Mouse (Mus musculus) kidney, adult 9 months (tissue): ENCODE results near the gene Cxcl9.
A peak's percentile ranks its signal among the peaks of the same experiment; 100 is the strongest.
"Not testable (repeated sequence)": the region's sequence is repeated elsewhere in the genome, so short reads cannot be mapped to it uniquely, and the experiment has no call there.

Experiments
- DNase-seq: peaks from one replicate; pipeline ENCODE4 v3.0.0; 2022

Cxcl9 gene

DNA sequence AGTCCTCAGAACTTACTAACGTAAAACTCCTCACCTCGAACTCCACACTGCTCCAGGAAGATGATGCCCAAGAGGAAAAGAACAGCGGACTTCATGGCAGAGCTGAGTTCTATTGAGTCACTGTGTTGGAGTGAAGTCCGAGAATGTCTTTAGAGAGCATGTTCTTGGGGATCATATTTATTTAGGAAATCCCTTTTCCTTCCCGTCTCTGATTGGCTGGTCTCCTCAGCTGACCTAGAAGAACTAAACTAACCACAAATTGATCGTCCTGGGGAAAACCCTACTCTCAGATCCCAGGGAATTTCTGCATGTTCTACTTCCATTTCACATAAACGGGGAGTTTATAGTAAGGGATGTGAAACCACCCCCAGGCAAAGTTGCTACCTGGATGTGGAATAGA, at the start of gene Cxcl9:
TSS of gene Cxcl9 (minus strand) at position 151 of the 400 bp plus-strand sequence.
- no peak for DNase-seq

DNA sequence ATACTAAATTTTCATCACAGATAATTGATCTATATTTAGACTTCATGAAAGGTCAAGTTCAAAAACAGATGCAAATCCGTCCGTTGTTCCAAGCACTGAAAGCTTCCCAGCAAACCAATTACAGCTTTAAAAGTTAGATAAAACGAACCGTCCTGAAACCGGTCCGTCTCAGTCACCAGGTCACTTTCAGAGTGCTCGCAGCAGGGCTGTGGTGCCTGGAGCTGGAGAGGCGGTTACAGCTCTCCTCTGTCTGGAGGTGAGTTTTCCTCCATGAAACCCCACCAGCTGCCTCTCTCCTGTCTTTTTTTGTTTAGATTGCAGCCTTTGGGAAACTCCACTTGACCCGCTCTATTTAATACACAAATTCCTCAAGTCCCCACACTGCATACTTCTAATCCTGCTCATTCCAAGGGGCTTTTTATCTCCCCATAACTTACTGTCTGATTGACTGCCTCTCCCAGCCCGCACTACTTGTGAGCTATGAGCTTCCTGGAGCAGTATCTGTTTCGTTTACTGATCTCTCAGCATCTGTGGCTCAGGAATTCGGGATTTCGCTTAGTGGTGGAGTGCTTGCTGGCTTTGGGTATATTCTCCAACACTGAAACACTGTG, 49.0 kb upstream of the Cxcl9 start:
- DNase-seq: no peak

DNA sequence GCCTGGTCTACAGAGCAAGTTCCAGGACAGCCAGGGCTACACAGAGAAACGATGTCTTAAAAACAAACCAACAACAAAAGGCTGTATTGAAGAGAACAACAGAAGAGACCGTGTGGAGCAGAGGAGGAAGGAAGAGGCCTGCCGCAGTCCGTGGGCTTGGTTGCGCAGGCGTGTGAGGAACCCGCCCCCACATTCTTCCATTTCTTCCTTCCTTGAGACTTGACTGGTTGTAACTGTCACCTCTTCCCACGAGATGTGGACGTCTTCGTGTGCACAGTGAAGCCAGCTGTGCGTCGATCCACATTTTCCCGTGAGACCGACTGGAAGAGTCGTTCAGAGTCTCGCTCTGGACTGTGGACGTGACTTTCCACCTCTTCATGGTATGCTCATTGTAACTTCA, 47.5 kb upstream of the Cxcl9 start:
- no peak for DNase-seq

DNA sequence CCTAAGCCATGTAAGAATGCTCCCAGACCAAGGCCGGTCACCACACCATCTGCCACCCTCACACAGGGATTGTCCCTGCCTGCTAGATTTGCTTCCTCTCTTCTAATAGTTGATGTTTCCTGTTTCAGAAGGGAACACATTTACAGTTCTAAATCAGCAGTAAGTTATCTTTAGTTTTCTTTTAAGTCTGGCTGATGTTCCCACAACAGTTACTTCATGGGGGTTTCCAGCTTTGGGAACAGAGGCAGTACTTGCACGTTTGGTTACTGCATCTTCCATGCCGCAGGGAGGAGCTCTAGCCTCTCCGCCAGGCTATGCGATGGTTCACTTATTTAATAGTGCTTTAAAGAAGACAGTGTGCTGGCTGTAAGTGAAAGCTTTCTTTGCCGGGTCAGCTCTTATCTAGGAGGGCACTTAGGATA, 46.9 kb upstream of the Cxcl9 start:
- DNase-seq: peak; percentile 76

DNA sequence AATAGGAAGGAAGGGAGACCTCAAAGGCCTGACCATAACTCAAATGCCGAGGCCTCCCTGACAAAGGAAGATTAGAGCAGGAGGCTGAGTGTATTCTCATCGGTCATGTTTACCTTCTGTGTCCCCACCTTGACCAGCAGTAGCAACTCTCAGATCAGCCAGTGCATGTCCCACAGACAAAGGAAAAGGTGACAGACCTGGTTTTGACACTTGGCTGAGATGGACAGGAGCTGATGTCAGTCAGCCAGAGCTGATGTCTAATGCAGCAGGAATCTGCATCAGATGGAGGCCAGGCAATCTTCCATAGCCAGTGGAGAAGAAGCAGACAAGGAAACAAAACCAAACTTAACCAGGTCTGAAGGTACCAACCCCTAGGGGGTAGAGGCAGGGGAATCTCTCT, 44.7 kb upstream of the Cxcl9 start:
- DNase-seq: no peak

DNA sequence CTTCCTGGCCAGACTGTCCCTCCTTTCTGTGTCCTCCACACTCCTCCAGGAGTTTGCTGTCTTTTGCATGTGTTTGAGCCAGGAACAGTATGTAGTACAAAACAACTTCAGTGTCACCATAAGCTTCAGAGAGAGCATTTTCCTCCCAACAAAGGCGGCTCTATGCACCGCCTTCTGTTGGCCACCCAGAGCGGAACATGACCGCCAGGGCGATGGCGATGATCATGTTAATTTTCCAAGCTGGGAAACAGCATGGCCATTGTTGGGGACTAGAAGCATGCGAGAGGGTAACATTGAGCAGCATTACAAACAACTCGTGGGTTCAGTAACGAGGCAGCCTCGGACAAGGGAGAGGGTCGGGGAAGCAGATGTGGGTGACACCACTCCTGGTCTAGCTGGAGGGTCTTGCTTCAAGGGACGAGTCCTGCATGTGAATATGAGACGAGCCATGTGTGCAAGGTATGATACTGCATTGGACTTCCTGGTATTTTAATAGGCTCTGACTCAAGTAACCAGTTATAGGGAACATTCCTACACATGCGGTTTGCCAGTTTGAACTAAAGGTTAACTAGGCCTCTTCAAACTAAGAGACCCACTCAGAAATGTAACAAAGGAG, 43.6 kb upstream of the Cxcl9 start:
- DNase-seq: no peak

DNA sequence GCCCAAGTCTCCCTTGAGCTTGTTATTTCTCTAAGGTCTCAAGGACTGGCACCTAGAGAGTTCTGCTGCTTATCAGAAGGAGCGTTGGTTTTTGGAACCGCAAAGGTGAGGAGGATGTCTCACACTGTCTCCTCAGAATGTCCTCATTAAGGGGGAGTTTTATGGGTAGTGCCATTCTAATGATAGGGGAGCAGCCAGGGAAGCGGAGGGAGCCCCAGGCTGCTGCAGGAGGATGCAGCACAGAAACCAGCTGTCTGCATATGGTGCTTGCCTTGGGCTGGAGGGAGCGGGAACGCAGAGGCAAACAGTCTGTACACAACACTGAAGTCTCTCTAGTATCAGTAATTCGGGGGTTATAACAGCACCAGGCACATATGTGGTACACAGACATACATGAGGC, 43.0 kb upstream of the Cxcl9 start:
- DNase-seq: no peak

DNA sequence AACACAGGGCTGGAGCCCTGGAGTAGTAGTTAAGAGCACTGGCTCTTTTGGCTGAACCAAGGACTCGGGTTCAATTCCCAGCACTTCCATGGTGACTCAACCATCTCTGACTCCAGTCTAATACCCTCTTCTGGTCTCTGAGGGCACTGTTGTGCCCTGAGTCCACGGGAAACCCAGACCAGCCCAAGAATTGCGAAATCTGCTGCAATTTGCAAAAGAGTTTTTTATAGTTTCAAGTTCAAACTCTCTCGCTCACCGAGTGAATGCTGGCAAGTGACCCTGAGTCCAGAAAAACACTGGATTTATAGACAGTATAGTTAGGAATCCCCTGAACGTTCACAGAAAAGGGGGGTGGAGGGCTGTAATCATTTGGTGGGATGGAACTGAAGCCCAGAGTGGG, 42.5 kb upstream of the Cxcl9 start:
- DNase-seq: no peak

DNA sequence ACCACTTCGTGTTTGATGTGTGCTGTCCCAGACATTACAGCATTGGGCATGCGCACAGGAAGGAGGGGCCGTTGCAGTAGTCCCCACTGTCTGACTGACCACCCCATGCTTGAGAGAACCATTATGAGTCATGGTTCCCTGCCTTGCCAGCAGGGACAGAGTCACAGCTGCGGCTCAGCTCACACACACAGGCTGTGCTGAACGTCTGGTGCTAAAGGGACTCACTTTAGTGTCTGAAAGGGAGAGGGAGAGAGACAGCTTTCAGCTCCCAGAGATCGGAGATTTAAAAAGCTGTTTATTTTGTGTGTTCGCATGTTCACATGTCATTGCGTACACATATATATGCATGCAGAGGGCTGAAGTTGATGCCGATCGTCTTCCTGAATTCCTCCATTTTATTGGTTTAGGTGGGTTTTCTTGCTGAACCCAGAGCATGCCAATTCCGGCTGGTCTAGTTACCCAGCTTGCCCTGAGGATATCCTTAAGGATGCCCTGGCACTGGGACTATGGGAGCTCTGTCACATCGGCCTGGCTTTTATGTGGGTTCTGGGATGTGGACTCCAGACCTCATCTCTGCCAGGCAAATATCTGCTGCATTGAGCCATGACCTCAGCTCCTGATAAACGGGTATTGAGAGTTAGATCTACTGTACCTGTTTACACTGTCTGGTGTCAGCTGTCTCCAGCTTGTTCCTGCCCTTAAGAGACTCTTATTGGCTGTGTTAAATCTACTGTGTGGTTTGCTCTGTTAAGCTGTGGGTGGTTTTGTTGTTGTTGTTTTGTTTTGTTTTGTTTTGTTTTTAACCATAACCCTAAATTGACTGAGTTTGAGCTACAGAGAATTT, 41.5 kb upstream of the Cxcl9 start:
- DNase-seq: no peak

DNA sequence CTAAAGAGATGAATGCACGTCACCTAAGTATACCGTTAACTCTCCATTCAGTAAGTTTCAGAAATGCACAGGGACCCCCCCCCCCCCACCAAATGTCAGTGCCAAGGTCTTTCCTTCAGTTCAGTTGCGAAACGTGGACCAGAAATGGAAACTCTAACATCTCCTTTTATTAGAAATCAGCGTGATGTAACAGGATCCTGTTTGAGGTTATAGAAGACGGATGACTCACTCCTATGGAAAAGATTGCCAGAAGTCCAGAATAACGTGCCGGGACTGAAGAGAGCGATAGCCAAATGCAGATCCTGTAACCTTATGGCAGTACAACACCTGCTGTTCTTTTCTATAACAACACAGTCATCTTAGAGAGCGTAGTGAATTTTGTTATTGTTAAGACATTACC, 40.5 kb upstream of the Cxcl9 start:
- DNase-seq: no peak

DNA sequence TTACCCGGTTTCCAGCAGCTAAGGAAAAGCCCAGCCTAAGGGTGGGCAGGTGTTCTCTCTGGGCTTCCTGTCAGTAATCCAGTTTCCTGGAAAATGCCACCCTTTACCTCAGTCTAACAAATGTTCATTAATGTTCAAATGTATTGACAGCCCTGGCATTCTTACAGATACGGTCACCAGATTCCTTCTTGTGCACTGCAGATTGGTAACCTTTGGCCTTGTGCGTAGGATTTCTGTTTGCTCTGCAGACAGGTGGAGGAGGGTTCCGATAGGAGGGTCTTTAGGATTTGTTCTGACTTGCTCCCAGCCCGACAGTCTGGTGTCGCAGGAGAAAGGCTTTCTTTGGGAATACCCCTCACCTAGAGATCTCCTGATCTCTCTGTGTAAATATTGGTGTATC, 38.7 kb upstream of the Cxcl9 start:
- no peak for DNase-seq

DNA sequence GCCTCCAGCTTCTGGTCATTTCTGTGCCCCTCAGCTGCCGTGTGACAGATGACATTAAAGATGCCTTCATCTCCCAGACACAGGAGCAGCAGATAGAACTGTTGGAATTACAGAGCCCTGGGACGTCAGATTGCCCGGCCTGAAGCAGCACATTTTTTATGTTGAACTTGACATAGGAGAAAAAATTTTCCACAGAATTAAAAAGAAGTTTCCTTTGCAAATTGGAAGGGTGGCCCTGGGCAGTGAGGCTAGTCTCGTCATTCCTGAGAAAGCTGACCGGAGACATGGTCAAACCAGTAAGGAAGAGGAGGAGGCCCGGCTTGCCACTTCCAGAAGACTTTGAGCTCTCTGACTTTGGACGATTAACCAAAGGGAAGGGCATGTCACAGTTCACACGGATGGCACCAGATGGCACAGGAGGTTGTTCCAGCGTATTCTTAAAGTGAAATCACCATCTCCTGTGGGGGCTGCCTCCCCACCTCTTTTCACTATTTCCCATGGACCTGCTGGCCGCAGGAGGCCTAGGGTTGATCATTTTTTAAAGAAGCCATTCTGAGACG, 37.3 kb upstream of the Cxcl9 start:
- peak; percentile 69 for DNase-seq

DNA sequence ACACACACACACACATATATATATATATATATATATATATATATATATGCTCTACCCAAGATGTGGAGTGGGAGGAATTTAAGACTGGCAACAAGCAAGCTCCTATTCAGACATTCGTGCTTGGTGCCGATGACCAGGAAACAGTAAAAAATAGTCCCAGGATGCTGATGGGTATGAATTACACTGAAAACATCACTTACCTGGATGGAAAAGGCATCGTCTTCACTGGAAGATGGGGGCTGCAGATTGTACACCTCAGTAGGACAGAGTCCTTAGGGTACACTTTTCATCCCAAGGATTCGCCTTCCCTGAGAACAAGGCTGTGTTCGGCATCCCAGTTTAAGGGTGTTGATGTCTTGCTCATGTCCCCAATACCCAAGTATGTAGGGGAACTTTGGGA, 36.1 kb upstream of the Cxcl9 start:
- DNase-seq: no peak

DNA sequence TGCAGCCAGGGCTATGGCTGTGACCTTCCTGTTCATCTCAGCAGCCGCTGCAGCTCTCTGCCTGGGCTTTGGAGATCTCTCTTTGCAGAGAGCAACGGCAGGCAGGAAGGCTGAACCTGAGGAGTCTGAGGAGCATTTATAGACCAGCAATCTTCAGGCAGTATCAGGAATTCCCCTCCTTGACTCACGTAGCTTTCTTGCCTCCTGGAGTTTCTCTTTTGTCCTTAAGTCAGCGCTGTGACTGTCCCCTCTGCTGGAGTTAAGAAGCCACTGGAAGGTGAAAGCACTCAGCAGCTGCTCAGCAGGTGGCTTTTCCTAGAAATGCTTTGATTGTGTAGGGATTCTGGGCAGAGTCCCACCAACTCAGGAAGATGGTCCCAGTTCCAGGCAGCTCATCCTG, 35.3 kb upstream of the Cxcl9 start:
- no peak for DNase-seq

DNA sequence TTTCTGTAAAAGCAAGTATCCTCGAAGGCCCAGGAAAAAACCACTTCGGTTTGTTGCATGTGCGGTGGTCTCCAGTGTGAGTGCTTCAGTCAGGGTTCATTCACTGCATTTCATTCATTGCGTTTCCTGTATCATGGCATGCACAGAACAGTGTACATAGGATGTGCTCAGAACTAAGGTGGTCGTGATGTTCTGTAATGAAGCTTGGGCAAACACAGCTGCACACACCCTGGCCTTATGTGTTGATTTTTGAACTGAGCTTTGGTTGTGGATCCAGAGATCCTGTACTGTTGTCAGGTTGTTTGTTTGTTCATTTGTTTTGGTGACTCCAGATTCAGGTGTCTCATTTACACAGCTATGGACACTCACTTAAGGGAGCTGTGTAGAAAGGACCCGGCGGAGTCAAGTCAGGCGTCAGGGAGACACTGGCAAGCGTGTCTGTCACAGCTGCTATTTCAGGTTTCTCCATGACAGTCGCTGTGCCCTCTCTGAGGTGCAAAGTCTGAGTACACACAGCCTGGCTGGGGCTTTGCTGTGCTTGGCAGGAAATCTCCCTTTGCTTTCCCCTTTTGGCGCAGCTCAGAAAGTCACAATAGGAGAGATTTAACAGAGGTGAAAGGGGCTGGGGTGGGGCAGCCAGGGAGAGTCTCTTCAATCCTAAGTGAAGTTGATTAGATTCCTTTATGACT, 31.0 kb upstream of the Cxcl9 start:
- no peak for DNase-seq

DNA sequence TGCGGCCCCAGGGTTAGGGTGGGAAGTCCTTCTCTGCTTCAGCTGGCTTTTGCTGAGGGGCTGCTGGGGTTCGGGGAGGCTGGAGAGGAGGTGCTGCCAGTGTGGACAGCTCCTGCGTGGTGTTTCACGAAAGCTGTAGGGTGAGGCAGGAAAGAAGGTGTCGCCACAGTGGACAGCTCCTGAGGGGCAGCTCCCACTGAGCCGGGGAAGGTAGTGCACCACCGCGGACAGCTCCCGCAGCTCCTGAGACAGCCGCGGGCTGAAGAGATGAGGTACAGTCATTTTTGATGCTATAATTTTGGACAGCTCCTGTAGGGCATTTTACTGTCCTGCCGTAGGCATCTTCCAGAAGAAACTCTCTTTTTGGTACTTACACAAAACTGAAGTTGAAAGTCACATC, 30.2 kb upstream of the Cxcl9 start:
- DNase-seq: no peak

DNA sequence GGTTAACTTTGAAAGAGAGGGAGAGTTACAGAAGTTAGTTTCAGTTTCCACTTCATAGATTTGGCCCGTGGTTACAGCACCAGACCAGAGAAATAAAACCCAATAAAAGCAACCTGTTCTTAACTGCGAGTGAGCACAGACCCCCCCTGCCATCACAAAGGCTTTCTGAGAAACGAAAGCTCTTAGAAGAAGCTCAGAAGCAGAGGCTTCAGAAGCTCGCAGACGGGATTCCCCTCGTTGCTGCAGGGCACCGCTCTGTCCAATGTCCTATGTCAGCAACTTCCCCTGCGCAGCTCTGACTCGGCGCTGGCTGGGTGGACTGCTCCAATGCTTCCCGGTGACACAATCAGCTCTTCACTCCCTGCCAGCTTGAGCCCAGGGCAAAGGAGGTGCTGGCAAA, 25.6 kb upstream of the Cxcl9 start:
- DNase-seq: peak; percentile 61

DNA sequence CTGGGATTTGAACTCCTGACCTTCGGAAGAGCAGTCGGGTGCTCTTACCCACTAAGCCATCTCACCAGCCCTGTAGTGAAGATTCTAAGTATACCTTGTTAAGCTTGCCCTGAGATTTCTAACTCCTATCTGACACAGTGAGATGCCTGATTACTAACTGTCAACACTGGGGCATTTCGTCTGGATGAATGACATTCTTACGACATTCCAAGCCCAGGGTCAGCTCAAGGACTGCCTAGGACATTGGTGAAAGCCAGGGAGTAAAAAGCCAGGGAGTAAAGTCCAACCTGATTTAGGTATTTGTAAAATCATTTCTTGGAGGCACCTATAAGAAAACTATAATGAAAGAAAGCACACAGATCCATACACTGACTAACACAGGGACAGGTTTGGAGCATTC, 24.8 kb upstream of the Cxcl9 start:
- not testable (repeated sequence) for DNase-seq

DNA sequence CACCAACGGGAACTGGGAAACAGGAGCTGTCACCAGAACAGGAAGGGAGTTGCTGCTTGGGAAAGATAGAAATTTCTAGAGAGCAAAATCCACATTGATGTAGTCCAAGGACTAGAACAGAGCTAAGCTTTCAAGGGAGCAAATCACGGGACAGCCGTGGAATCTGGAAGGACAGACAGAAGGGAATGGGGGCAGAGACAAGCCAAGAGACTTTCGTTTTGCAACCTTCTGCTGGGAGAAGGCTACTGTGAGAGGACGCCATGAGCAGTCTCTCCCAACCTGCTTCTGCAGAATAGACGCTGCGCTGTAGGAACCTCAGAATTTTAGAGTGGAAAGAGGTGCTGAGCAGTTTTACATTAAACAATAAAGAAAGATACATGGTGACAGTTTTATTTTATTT, 21.9 kb upstream of the Cxcl9 start:
- no peak for DNase-seq

DNA sequence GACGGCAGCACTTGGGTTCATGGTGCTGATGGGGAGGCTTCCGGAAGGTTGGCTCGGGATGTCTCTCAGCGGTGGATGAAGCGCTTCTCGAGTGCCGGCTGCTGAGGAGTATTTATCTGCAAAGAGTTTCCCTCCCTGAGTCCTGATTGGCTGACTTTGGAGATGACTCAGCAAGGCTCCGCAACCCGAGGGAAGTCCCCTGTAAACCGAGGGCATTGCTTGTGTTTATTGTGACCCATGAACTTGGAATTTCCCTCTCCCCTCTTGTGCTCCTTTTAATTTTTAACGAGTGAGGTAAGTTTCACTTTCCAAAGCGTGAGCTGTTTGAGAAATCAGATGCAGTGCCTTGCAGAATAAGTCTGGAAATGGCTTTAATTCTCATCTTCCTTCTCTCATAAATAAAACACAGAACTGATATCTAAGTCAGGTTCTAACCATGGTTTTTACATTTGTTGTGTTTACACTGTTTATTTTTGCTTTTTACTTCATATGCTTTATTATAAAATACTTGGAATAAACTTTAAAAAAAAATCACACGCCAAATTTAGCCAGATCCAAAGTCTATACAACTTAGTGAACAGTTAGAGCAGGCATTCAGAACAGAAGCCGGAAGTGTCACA, 21.0 kb upstream of the Cxcl9 start, which contains the start of gene Cxcl10:
TSS of gene Cxcl10 (minus strand) at position 96 of the 620 bp plus-strand sequence.
- peak; percentile 89 for DNase-seq

DNA sequence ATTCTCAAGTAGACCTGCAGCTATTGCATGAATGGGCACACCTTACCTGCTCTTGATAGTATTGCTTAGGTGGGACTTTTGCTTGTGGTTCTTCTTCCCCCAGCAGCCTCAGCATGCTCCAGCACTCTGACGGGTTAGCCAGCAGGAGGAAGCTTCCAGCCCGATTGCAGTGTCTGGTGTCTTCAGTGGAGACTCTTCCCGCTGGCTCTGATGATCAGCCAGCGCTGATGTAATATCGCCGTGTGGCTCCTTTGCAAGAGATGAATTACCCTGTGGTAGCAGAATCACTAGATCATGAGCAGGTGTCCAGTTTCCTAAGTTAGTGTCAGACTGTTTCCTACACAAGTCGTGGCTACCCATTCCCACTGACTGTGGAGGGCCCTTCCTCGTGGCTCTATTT, 17.1 kb upstream of the Cxcl9 start:
- no peak for DNase-seq

DNA sequence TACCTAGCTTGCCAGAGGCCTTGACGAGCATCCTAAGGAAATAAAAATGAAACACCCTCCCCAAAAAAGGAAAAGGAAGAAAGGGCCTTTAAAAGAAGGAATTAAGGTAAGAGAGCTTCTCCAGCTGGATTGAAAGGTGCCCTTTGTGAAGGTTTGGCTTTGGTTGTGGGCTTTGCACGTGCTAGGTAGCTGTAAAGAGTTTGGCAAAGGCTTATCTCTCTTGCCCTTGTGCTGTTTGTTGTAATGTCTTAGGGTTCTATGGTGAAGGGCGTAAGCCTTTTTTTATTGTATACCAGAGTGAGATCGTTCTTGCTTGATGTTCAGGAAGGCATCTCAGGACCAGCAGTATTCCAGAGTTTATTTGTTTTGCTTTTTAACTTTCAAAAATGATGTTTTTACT, 12.7 kb upstream of the Cxcl9 start:
- DNase-seq: no peak

DNA sequence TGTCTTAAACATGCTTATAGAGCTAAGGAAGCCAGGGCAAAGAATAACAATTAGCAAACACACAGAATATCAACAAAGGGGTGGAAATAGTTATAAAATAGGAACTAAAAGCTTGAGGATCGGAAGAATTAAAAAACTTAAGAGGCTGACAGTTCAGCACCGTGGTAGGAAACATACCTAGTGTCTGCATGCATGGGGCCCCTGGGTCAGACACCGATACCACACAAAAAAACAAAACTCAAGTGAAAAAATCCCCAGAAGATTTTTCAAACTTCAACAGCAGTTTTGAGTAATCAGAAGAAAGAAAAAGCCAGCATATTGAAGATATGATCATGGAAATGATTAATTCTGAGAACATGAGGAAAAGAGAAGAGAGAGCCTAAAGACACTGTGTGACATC, 8.9 kb upstream of the Cxcl9 start:
- no peak for DNase-seq
